Mouse (Mus musculus): ENCODE data around the gene Insig2.

DNA sequence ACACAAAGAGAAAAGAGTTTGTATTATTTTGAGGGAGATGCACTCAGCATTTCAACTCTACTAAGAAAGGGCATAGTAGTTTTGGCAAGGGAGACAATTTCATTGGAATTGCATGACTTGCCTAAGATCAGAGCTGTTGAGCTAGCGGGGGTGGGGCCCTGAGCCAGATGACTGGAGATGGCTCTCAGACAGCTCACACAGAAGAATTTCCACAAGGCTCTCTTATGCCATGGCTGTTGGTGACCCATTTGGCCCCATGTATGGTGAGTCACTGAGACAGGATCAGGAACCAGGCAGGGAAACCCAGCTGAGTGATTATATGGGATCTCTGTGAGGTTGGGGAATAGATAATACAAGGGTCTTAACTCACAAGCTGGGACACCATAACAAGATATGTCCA is 51.9 kb downstream of the Insig2 start:
- TF ChIP-seq CTCF (IDR thresholded peaks at IDR 0.05; ENCODE audit: low read depth) (no peak), EP300 (IDR thresholded peaks at IDR 0.05; ENCODE audit: low read depth) (no peak)
